Mouse (Mus musculus) midbrain, embryonic 12.5 days (tissue): ENCODE data around the gene Mpzl3. TPM values are rescaled to one million over a fixed set of nuclear protein-coding genes. Genes with fewer than 3 reads are reported as not detected.

Experiments
- ATAC-seq: fragments of 200-750 bp; cut with Nextera tagmentation; 2 replicates; pipeline ENCODE4 v1.8.0; 2017; ENCODE audit warnings: low read depth, moderate TSS enrichment, moderate library complexity; ENCODE audit not compliant: low FRiP score
- H3K27ac ChIP-seq: fragments of 300-500 bp; sonication (generic); replicated peaks from 2 replicates; pipeline ENCODE4 v1.5.1; 2016; ENCODE audit warnings: mild to moderate bottlenecking
- H3K27me3 ChIP-seq: fragments of 300-500 bp; sonication (generic); 2 replicates; pipeline ENCODE4 v1.6.1; 2016; ENCODE audit warnings: mild to moderate bottlenecking
- H3K36me3 ChIP-seq: fragments of 300-500 bp; sonication (generic); 2 replicates; pipeline ENCODE4 v1.6.1; 2016
- H3K4me1 ChIP-seq: fragments of 300-500 bp; sonication (generic); 2 replicates; pipeline ENCODE4 v1.6.1; 2016
- H3K4me2 ChIP-seq: fragments of 300-500 bp; sonication (generic); replicated peaks from 2 replicates; pipeline ENCODE4 v1.6.1; 2016; ENCODE audit warnings: mild to moderate bottlenecking, moderate library complexity
- H3K4me3 ChIP-seq: fragments of 300-500 bp; sonication (generic); 2 replicates; pipeline ENCODE4 v1.5.1; 2016; ENCODE audit warnings: mild to moderate bottlenecking
- H3K9ac ChIP-seq: fragments of 300-500 bp; sonication (generic); replicated peaks from 2 replicates; pipeline ENCODE4 v1.6.1; 2016; ENCODE audit warnings: mild to moderate bottlenecking, moderate library complexity
- H3K9me3 ChIP-seq: fragments of 300-500 bp; sonication (generic); 2 replicates; pipeline ENCODE4 v1.6.1; 2016; ENCODE audit warnings: mild to moderate bottlenecking
- WGBS: fragments of 180-500 bp; shearing (Covaris S2); methylation state at CpG from one replicate; pipeline ENCODE4 v1.1.7; 2016; 5-methylcytosine and 5-hydroxymethylcytosine counted together
- polyA plus RNA-seq: library from polyadenylated mRNA; unstranded; fragments of >200 nt; fragmentation: Nextera tagmentation; extraction: Ambion mirVana; gene quantifications from 2 replicates; pipeline ENCODE4 v1.2.1, GENCODE M21; 2016

The Mpzl3 gene
- polyA plus RNA-seq, 1 experiment from 2014 or later, result 2.4 TPM

DNA sequence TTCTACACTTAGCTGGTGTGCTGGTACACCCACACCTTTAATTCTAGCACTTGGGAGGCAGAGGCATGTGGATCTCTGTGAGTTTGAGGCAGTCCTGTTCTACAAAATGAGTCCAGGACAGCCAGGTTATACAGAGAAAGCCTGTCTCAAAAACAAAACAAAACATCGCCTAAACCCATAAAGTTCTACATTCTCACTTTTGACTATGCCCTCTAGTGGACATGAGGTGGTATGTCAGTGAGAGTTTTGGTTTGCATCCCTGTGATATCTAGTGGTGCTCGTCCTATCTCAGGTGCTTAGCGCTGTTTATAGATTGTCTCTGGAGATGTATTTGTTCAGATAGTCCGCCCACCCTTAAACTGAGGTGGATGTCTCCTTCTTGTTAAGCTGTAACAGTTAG, 6.5 kb upstream of the Mpzl3 start:
- no peaks in the 10 kb centered on the region for H3K4me1 ChIP-seq
- no peak overlapping the region for H3K27ac ChIP-seq
- no peak overlapping the region for H3K4me3 ChIP-seq
- 31% methylated on average over 4 of the region's 4 CpGs for WGBS
- H3K9ac ChIP-seq, result no peak overlapping the region
- peaks cover 40% of the 10 kb centered on the region for H3K27me3 ChIP-seq
- no peak overlapping the region for H3K4me2 ChIP-seq
- no peaks in the 10 kb centered on the region for H3K9me3 ChIP-seq
- H3K36me3 ChIP-seq, result no peaks in the 10 kb centered on the region
- no peak for ATAC-seq

DNA sequence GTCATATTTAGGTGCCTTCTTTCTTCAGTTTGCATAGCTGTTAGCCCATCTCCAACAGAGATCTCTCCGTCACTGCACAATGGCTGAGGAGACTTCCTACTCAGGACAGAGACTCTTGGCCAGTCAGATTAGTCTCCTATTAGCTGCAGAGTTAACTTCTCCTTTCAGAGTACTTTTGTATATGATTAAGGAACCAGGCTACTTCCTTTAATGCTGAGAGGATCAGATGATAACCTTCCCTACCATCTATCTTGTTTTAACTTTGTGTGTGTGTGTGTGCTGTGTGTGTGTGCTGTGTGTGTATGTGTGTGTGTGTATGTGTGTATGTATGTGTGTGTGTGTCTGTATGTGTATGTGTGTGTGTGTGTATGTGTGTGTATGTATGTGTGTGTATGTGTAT, 5.3 kb upstream of the Mpzl3 start:
- Histone ChIP-seq H3K4me1 (no peaks in the 10 kb centered on the region), H3K9me3 (no peaks in the 10 kb centered on the region), H3K4me2 (no peak overlapping the region), H3K36me3 (no peaks in the 10 kb centered on the region), H3K9ac (no peak overlapping the region), H3K4me3 (no peak overlapping the region), H3K27me3 (peaks cover 28% of the 10 kb centered on the region), H3K27ac (no peak overlapping the region)
- no peak for ATAC-seq
- WGBS, result 75% methylated on average over 1 of the region's 1 CpGs

DNA sequence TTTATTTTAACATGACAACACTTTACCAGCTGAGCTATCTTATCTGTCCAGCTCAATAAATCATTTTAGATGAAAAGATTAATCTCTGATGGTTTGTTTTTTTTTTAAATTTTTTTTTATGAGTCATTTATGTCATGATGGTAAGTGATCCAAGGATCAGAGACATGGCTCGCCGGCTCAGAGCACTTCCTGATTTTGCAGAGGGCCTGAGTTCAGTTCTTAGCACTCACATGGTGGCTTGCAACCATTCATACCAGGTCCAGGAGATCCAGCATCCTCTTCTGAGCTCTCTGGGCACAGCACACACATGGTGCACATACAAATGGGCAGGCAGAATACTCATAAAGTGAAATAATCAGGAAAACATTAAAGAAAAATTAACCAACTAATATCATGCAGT, 4.7 kb upstream of the Mpzl3 start:
- Histone ChIP-seq H3K27ac (no peak overlapping the region), H3K9ac (no peak overlapping the region), H3K4me1 (no peaks in the 10 kb centered on the region), H3K9me3 (no peaks in the 10 kb centered on the region), H3K36me3 (no peaks in the 10 kb centered on the region), H3K4me2 (no peak overlapping the region), H3K4me3 (no peak overlapping the region), H3K27me3 (peaks cover 23% of the 10 kb centered on the region)
- 91% methylated on average over 2 of the region's 2 CpGs for WGBS
- no peak for ATAC-seq

DNA sequence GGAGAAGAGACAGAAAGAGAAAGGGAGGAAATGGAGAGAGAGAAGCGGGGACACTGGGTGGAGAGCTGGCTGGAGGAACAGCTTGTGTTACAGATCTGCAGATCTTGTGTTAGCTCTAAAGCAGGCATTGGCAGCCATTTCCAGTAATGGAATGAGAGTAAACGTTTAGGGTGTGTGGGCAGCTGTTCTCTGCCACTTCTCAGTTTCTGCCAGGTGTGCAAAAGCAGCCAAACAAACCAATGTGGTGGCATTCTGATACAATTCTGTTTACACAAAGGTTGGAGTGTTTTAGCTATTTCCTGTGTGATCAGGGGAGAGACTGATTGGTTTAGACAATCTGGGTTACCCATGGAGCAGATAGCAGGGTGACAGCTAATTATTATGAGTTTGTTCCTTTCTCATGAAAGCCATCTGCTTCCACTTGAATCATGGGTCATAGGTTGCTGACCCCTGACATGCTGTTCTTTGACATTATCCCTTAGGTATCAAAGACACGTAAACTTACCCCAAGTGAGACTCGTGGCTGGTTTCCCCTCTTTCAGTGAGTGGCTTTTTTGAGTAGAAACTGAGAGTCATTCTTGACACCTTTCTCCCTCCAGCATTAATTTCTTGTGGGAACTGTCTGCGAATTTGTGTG, 3.4 kb downstream of the Mpzl3 start:
- H3K9me3 ChIP-seq, result no peaks in the 10 kb centered on the region
- peaks cover 24% of the 10 kb centered on the region for H3K27me3 ChIP-seq
- no peaks in the 10 kb centered on the region for H3K36me3 ChIP-seq
- H3K9ac ChIP-seq, result no peak overlapping the region
- 51% methylated on average over 5 of the region's 5 CpGs for WGBS
- ATAC-seq, result no peak
- no peaks in the 10 kb centered on the region for H3K4me1 ChIP-seq
- H3K4me2 ChIP-seq, result no peak overlapping the region
- H3K4me3 ChIP-seq, result no peak overlapping the region
- H3K27ac ChIP-seq, result no peak overlapping the region

DNA sequence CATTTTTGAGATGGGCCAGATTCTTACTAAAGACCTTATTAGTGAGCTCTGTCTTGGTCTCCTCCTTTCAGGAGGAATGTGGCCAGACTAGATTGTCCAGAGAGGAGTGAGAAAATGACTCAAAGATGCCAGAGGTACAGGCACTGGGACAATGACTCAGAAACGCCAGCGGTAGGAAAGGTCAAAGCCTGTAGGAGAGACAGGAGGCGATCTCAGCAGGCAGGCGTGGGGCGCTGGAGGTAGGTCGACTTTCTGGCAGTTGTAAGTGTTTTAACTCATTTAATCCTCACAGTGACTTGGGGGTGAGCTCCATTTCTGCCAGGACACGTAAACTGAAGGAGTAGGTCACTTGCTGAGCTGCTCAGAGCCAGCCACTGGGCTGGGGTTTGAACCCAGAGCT, 5.2 kb downstream of the Mpzl3 start:
- Histone ChIP-seq H3K4me3 (no peak overlapping the region), H3K27ac (no peak overlapping the region), H3K9ac (no peak overlapping the region), H3K4me1 (no peaks in the 10 kb centered on the region), H3K9me3 (no peaks in the 10 kb centered on the region), H3K36me3 (no peaks in the 10 kb centered on the region), H3K27me3 (peaks cover 24% of the 10 kb centered on the region), H3K4me2 (no peak overlapping the region)
- 39% methylated on average over 7 of the region's 7 CpGs for WGBS
- ATAC-seq, result no peak

DNA sequence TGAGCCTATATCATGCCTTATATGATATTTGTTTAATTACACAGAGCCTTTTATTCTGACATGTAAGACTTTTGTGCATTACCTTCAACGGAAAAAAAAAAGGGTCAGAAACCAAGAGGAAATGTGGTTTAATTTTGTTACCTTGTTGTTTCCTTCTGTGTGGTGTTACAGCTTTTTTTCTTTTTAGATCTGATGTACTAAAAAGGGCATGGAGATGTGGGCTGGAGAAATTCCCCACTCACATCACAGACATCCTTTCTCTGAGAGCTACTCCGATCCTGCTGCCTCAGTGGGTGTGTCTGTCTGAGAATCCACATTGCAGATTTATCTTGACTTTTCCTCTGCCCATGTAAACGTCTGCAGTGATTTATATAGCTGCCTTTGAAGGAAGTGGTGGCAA, 7.7 kb downstream of the Mpzl3 start:
- no peak overlapping the region for H3K9ac ChIP-seq
- H3K4me3 ChIP-seq, result no peak overlapping the region
- H3K27me3 ChIP-seq, result peaks cover 15% of the 10 kb centered on the region
- no peaks in the 10 kb centered on the region for H3K9me3 ChIP-seq
- 78% methylated on average over 3 of the region's 3 CpGs for WGBS
- H3K27ac ChIP-seq, result no peak overlapping the region
- no peak overlapping the region for H3K4me2 ChIP-seq
- H3K4me1 ChIP-seq, result no peaks in the 10 kb centered on the region
- no peak for ATAC-seq
- H3K36me3 ChIP-seq, result no peaks in the 10 kb centered on the region

DNA sequence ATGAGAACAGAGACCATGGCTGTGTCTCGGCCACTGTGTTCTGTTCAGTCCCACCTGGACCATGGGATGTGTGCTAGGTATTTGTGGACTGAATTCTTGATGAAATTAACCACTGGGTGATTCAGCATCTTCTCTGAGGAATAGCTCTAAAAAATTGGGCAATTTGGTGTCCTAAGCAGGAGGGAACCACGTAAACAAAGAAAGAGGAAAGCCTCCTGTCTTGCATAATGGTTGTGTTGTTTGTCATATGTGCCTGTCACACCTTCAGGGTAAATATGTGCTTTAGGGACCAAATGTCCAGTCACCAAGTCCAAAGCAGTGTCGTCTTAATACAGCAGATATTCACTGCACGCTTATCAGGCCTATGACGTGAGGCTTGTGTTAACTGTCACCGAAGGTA, 9.4 kb downstream of the Mpzl3 start:
- H3K4me3 ChIP-seq, result no peak overlapping the region
- ATAC-seq, result no peak
- H3K4me2 ChIP-seq, result no peak overlapping the region
- 91% methylated on average over 6 of the region's 6 CpGs for WGBS
- H3K27ac ChIP-seq, result no peak overlapping the region
- H3K4me1 ChIP-seq, result no peaks in the 10 kb centered on the region
- H3K36me3 ChIP-seq, result no peaks in the 10 kb centered on the region
- no peak overlapping the region for H3K9ac ChIP-seq
- peaks cover 3% of the 10 kb centered on the region; the same call in 1 of the 2 replicates for H3K27me3 ChIP-seq
- no peaks in the 10 kb centered on the region for H3K9me3 ChIP-seq

DNA sequence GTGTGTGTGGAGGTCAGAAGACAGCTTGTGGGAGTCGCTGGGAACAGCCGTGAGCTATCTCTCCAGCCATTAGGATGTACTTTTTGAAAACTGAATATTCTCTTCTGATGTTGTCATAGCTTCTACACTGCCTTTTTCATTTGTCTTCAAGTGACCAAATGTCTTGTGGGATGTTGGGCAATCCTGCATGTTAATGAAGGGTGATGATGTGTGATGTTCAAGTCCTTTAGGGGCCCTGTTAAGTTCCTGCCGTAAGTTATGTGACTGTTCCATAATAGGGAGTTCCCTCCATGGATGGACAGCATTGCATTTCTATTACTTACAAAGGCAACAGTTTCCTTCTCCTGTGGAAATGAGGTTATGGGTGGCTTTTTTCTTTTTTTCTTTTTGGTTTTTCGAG, 11.7 kb downstream of the Mpzl3 start:
- ATAC-seq, result no peak
- H3K4me1 ChIP-seq, result no peaks in the 10 kb centered on the region
- no peaks in the 10 kb centered on the region for H3K9me3 ChIP-seq

DNA sequence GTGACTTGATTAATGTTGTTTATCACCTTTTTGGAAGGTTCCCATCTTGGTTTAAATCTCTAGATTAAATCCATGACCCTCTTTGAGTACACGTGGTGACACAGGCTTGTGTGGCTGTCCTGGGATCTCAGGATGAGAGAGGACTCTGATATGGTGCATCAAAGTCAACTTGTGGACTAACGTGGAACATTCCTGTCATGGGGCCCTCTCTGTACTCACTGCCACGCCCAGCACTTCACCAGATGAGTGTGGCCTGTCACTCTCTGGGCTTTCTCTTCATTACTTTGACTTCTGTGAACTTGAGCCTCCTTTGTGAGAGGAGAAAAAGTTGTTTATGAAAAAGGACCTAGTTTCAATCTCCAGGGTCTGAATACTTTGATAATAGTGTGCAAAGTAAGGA, 16.8 kb downstream of the Mpzl3 start:
- 59% methylated on average over 3 of the region's 3 CpGs for WGBS
- H3K9me3 ChIP-seq, result no peaks in the 10 kb centered on the region
- ATAC-seq, result no peak
- H3K9ac ChIP-seq, result no peak overlapping the region
- H3K36me3 ChIP-seq, result no peaks in the 10 kb centered on the region
- no peaks in the 10 kb centered on the region for H3K4me1 ChIP-seq
- H3K4me2 ChIP-seq, result no peak overlapping the region
- H3K27me3 ChIP-seq, result no peaks in the 10 kb centered on the region
- no peak overlapping the region for H3K27ac ChIP-seq
- H3K4me3 ChIP-seq, result no peak overlapping the region

More for the DNA sequence above, 11.7 kb downstream of the Mpzl3 start:
- Histone ChIP-seq H3K27ac (no peak overlapping the region), H3K4me2 (no peak overlapping the region), H3K36me3 (no peaks in the 10 kb centered on the region), H3K9ac (no peak overlapping the region), H3K27me3 (no peaks in the 10 kb centered on the region), H3K4me3 (no peak overlapping the region)
- 83% methylated on average over 4 of the region's 4 CpGs for WGBS

DNA sequence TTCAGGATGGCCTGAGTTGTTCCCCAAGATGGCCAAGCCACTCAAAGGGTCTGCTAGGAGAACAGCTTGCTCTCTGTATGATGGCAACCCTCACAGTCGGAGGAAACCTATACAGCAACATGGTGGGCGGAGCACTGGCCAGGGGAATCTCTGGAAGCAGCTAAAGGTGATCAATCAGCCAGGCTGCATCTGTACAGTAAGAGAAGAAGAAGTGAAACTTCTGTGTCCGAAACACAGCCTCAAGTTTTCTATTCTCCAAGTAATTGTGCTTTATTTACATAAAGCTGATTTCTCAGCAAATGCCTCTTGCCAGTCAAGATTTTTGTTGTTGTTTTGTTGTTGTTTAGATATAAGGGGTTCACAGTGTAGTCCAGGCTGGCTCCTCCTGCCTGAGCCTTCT, 22.9 kb downstream of the Mpzl3 start:
- WGBS, result 73% methylated on average over 3 of the region's 3 CpGs
- no peak overlapping the region for H3K4me2 ChIP-seq
- no peaks in the 10 kb centered on the region for H3K4me1 ChIP-seq
- H3K9ac ChIP-seq, result no peak overlapping the region
- H3K36me3 ChIP-seq, result no peaks in the 10 kb centered on the region
- H3K9me3 ChIP-seq, result no peaks in the 10 kb centered on the region
- no peak overlapping the region for H3K27ac ChIP-seq
- peaks cover 13% of the 10 kb centered on the region; the same call in 1 of the 2 replicates for H3K27me3 ChIP-seq
- H3K4me3 ChIP-seq, result no peak overlapping the region
- ATAC-seq, result no peak

DNA sequence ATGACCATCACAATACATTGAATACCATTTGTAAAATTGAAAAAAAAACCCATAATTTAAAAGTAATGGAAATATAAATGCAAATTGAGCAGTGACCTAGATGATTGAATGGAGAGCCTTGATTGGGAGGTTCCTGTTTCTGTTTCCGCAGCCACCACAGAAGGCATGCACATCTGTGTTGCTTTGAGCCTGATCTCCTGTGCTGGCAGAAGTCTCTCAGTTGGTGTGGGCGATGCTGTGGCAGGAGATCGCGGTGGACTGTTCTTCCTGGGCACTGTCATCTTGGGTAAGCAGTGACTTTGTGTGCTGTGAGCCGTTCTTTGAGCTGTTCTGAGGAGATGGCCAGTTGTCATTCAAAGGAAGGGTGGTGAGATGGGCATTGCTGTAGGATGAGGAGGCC, 24.0 kb downstream of the Mpzl3 start, which contains the start of gene Jaml:
TSS of gene Jaml (plus strand) at position 173 of the 400 bp plus-strand sequence.
- no peaks in the 10 kb centered on the region for H3K4me1 ChIP-seq
- 81% methylated on average over 5 of the region's 5 CpGs for WGBS
- H3K27me3 ChIP-seq, result peaks cover 13% of the 10 kb centered on the region; the same call in 1 of the 2 replicates
- no peaks in the 10 kb centered on the region for H3K36me3 ChIP-seq
- H3K9me3 ChIP-seq, result no peaks in the 10 kb centered on the region
- H3K9ac ChIP-seq, result no peak within 1 kb of the TSS
- ATAC-seq, result no peak
- H3K27ac ChIP-seq, result no peak within 1 kb of the TSS
- no peak within 1 kb of the TSS for H3K4me3 ChIP-seq
- no peak within 1 kb of the TSS for H3K4me2 ChIP-seq

DNA sequence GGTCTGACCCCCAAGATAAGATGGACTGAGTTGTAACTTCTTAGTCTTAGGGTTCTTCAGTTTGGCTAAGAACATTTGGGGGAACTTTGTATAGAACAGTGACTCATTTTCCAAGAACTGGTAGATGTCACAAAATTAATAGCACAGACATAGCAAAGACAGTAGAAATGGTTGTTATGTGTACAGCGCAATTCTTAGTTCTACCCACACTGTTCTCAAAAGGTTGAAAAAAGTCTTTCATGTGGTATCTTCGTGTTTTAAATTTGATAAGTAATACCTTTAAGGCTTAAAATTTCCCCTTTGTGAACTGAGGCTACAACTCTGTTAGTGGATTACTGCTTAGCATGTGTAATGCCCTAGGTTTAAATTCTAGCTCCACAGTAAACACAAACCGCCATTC, 28.1 kb downstream of the Mpzl3 start:
- H3K9me3 ChIP-seq, result no peaks in the 10 kb centered on the region
- WGBS, result 86% methylated on average over 3 of the region's 3 CpGs
- ATAC-seq, result no peak
- no peaks in the 10 kb centered on the region for H3K4me1 ChIP-seq
- no peaks in the 10 kb centered on the region for H3K36me3 ChIP-seq
- no peak overlapping the region for H3K9ac ChIP-seq
- H3K27me3 ChIP-seq, result peaks cover 16% of the 10 kb centered on the region
- no peak overlapping the region for H3K4me2 ChIP-seq
- no peak overlapping the region for H3K27ac ChIP-seq
- no peak overlapping the region for H3K4me3 ChIP-seq

DNA sequence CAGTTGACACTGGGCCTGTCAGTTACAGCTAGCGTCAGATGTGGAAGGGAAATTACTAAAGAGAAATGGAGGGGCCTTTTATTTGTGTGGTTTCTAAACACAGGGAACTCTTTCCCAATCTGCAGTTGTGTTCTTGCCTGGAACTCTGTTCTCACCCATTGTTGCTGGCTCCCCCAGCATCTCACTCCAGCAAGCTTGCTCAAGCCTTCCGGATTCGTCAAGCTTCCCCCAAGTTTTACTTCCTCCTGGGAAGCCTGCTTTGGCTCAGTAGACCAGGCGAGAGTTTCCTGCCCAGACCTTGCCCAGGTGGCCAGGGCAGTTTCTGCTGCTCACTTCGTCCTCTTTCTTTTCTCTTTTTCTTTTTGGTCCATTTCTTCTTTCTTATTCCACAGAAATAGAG, 29.6 kb downstream of the Mpzl3 start:
- Histone ChIP-seq H3K27me3 (peaks cover 10% of the 10 kb centered on the region; the same call in 1 of the 2 replicates), H3K36me3 (no peaks in the 10 kb centered on the region), H3K9me3 (no peaks in the 10 kb centered on the region), H3K4me3 (no peak overlapping the region), H3K9ac (no peak overlapping the region), H3K4me2 (no peak overlapping the region), H3K27ac (no peak overlapping the region), H3K4me1 (no peaks in the 10 kb centered on the region)
- no peak for ATAC-seq
- 73% methylated on average over 5 of the region's 5 CpGs for WGBS
